Mouse (Mus musculus) spleen, postnatal 0 days (tissue): Measurements from ENCODE around the gene Gm3045. TPM values are rescaled to one million over a fixed set of nuclear protein-coding genes. Genes with fewer than 3 reads are reported as not detected.

ENCODE experiments used
- polyA plus RNA-seq: library from polyadenylated mRNA; unstranded; fragments of >200 nt; fragmentation: Nextera tagmentation; extraction: Ambion mirVana; gene quantifications from 2 replicates; pipeline ENCODE4 v1.2.1, GENCODE M21; 2015

Gene Gm3045
- not detected in 2 replicates for polyA plus RNA-seq

DNA sequence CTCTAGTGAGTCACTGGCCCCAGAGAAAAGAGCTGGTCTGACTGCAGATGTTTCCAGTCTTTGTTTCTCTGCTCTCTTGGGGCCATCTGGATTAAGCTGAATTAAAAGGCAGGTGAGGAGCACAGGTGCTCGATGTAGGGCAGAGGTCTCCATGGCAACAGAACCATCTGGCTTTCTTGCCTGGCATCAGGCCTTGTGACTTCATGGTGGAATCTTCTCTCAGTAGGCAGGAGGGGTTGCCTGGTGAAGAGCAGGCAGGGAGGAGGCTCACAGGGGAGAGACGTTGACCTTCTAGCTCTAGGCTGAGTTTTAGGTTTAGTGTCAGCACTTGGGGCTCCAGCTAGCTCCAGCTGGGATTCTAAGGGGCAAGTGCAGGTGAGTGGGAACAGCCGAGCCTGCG is at the start of gene Gm3045:
Gm3045 (plus strand) TSS at position 230 of the 400 bp plus-strand sequence.

DNA sequence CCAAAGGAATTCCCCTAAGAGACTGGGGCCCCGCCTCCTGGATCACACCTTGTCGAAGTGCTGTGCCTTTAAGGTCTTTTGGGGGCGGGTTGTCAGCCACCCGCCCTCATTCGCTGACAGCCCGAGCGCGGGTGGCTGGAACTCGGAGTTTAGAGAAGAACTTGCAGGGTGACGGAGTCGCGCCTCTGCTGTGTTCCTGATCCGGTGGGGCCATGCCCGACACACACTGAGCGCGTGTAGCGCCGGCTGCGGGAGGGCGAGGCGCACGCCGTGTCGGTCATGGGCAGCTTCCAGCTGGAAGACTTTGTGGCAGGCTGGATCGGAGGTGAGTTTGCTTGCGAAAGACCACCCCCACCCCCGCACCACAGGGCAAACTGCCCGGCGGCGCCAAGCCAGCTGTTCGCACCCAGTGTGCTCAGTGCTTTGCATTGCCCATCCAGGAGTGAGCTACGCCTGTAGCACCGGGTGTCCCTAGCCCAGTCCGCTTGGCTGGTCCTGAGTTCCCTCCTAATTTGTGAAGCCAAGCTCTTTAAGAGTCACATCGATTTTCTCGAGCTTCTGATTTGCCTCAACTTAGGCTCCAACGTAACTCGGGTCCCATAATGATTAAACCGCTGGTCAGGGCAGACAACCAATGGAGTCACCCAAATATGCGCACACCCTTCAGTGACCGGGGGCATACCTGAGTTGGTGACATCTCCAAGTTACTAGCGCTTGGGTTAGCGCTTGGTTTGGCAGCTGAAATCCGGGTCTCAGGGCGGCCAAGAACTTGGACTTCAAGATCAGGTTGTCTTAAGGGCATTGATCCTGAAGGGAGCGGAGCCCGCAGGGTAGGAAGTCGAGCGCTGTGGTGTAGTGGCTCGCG is 12.0 kb downstream of the Gm3045 start, which contains the start of gene Slc25a48:
Slc25a48 (plus strand) TSS at position 145 of the 865 bp plus-strand sequence.

DNA sequence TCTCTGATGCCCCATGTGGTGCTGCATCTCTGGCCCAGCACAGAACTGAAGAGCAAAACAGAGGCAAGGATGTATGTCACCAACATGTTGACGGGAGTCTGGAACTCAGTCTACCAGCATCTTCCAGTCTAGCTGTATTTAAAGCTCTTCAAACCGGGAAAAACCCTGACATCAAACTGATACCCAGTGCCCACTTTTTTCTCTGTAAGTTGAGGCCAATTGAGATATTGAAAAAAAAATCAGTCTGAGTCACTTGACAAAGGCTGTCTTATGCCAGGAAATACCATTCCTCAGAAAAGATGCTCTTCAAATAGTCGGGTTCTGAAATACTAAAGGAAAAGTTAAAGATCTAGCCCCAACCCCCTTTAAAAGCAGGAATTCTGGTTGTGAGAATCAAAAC is 55.8 kb downstream of the Gm3045 start, which contains the start of gene Il9:
Il9 (minus strand) TSS at position 101 of the 400 bp plus-strand sequence.

Other genes with a start within 250 kb of the Gm3045 start
- 9.5 and 14.0 TPM in 2 replicates for gene Tifab, start 247.7 kb upstream of the Gm3045 start, polyA plus RNA-seq
- gene Neurog1, start 174.4 kb upstream of the Gm3045 start, polyA plus RNA-seq = not detected in 2 replicates
- gene Cxcl14, start 130.0 kb upstream of the Gm3045 start, polyA plus RNA-seq = 3.0 and 4.0 TPM in 2 replicates
- not detected in 2 replicates for gene Slc25a48, start 11.8 kb downstream of the Gm3045 start, polyA plus RNA-seq
- gene Il9, start 55.7 kb downstream of the Gm3045 start, polyA plus RNA-seq = not detected in 2 replicates
- gene Fbxl21, start 95.9 kb downstream of the Gm3045 start, polyA plus RNA-seq = 0.20 and 0.30 TPM in 2 replicates
- not detected in 2 replicates for gene Lect2, start 121.9 kb downstream of the Gm3045 start, polyA plus RNA-seq
- gene Tgfbi, start 182.9 kb downstream of the Gm3045 start, polyA plus RNA-seq = 74.7 and 100 TPM in 2 replicates